Mouse (Mus musculus): ENCODE measurements around the gene 4931406C07Rik. TPM values are rescaled to one million over a fixed set of nuclear protein-coding genes. Genes with fewer than 3 reads are reported as not detected.

4931406C07Rik gene
- polyA plus RNA-seq, 1 experiment: 51.0 TPM

- Histone ChIP-seq H3K27ac (ENCODE audit: insufficient read depth, low read length) (no peak overlapping the region), H3K4me3 (ENCODE audit: insufficient read depth, low read length) (no peak overlapping the region), H3K4me1 (ENCODE audit: control insufficient read depth, insufficient read depth, low read length) (peaks cover 15% of the 10 kb centered on the region)
- no peak for TF ChIP-seq CTCF (IDR thresholded peaks at IDR 0.05; ENCODE audit: borderline replicate concordance, insufficient read depth, low read length)
- TF ChIP-seq POLR2A (IDR thresholded peaks at IDR 0.05; ENCODE audit: low read depth, low read length): no peak
Measured at GRCm38 (mm10) chr9:15240863-15241595, 65.2 kb downstream of the 4931406C07Rik start.

- TF ChIP-seq POLR2A (IDR thresholded peaks at IDR 0.05; ENCODE audit: low read depth, low read length) (no peak), CTCF (IDR thresholded peaks at IDR 0.05; ENCODE audit: borderline replicate concordance, insufficient read depth, low read length) (no peak)
- Histone ChIP-seq H3K27ac (ENCODE audit: insufficient read depth, low read length) (no peak overlapping the region), H3K4me3 (ENCODE audit: insufficient read depth, low read length) (no peak overlapping the region), H3K4me1 (ENCODE audit: control insufficient read depth, insufficient read depth, low read length) (peaks cover 15% of the 10 kb centered on the region)
Measured at GRCm38 (mm10) chr9:15240006-15240405, 66.2 kb downstream of the 4931406C07Rik start.

- Histone ChIP-seq H3K4me3 (ENCODE audit: insufficient read depth, low read length) (peak within 1 kb of the TSS; percentile 36), H3K27ac (ENCODE audit: insufficient read depth, low read length) (peak within 1 kb of the TSS; percentile 51), H3K4me1 (ENCODE audit: control insufficient read depth, insufficient read depth, low read length) (peaks cover 15% of the 10 kb centered on the region)
- TF ChIP-seq CTCF (IDR thresholded peaks at IDR 0.05; ENCODE audit: borderline replicate concordance, insufficient read depth, low read length) (peak; percentile 43; the same call in 1 of the 2 replicates), POLR2A (IDR thresholded peaks at IDR 0.05; ENCODE audit: low read depth, low read length) (0 out of 2 replicates have a peak, but pooled peaks have one; percentile 8)
Measured at GRCm38 (mm10) chr9:15239042-15239925, 67.0 kb downstream of the 4931406C07Rik start, which contains the start of gene Vstm5. TSS of gene Vstm5 (plus strand) at chr9:15239045.

- H3K4me3 ChIP-seq (ENCODE audit: insufficient read depth, low read length): peak overlapping the region; percentile 36
- no peak for TF ChIP-seq CTCF (IDR thresholded peaks at IDR 0.05; ENCODE audit: borderline replicate concordance, insufficient read depth, low read length)
- no peak for TF ChIP-seq POLR2A (IDR thresholded peaks at IDR 0.05; ENCODE audit: low read depth, low read length)
- no peak overlapping the region for H3K27ac ChIP-seq (ENCODE audit: insufficient read depth, low read length)
- H3K4me1 ChIP-seq (ENCODE audit: control insufficient read depth, insufficient read depth, low read length): peaks cover 15% of the 10 kb centered on the region
Measured at GRCm38 (mm10) chr9:15238297-15238990, 67.8 kb downstream of the 4931406C07Rik start.

GRCm38 (mm10) chr9:15237516-15238296 is 68.5 kb downstream of the 4931406C07Rik start:
- Histone ChIP-seq H3K4me1 (ENCODE audit: control insufficient read depth, insufficient read depth, low read length) (peaks cover 15% of the 10 kb centered on the region), H3K27ac (ENCODE audit: insufficient read depth, low read length) (peak overlapping the region; percentile 51)
- TF ChIP-seq CTCF (IDR thresholded peaks at IDR 0.05; ENCODE audit: borderline replicate concordance, insufficient read depth, low read length): no peak
- TF ChIP-seq POLR2A (IDR thresholded peaks at IDR 0.05; ENCODE audit: low read depth, low read length): peak; percentile 24; the same call in 1 of the 2 replicates

GRCm38 (mm10) chr9:15235986-15236385 is 70.3 kb downstream of the 4931406C07Rik start:
- Histone ChIP-seq H3K4me1 (ENCODE audit: control insufficient read depth, insufficient read depth, low read length) (peaks cover 15% of the 10 kb centered on the region), H3K27ac (ENCODE audit: insufficient read depth, low read length) (no peak overlapping the region), H3K4me3 (ENCODE audit: insufficient read depth, low read length) (no peak overlapping the region)
- TF ChIP-seq CTCF (IDR thresholded peaks at IDR 0.05; ENCODE audit: borderline replicate concordance, insufficient read depth, low read length) (no peak), POLR2A (IDR thresholded peaks at IDR 0.05; ENCODE audit: low read depth, low read length) (no peak)

More at GRCm38 (mm10) chr9:15237516-15238296, 68.5 kb downstream of the 4931406C07Rik start:
- no peak overlapping the region for H3K4me3 ChIP-seq (ENCODE audit: insufficient read depth, low read length)

- no peak for TF ChIP-seq CTCF (IDR thresholded peaks at IDR 0.05; ENCODE audit: borderline replicate concordance, insufficient read depth, low read length)
- TF ChIP-seq POLR2A (IDR thresholded peaks at IDR 0.05; ENCODE audit: low read depth, low read length): no peak
- Histone ChIP-seq H3K4me1 (ENCODE audit: control insufficient read depth, insufficient read depth, low read length) (peaks cover 12% of the 10 kb centered on the region), H3K4me3 (ENCODE audit: insufficient read depth, low read length) (no peak overlapping the region), H3K27ac (ENCODE audit: insufficient read depth, low read length) (no peak overlapping the region)
Measured at GRCm38 (mm10) chr9:15233604-15234003, 72.6 kb downstream of the 4931406C07Rik start.

Other genes with a start within 250 kb of the 4931406C07Rik start
- not detected in 2 replicates for gene Hephl1, start 194.3 kb downstream of the 4931406C07Rik start, polyA plus RNA-seq (2011; ENCODE audit: insufficient read length, low read depth, missing spikeins)
- gene Vstm5, start 67.4 kb downstream of the 4931406C07Rik start, polyA plus RNA-seq (2011; ENCODE audit: insufficient read length, low read depth, missing spikeins): 3.6 and 4.1 TPM in 2 replicates
- gene Med17, start 26.5 kb downstream of the 4931406C07Rik start, polyA plus RNA-seq (2011; ENCODE audit: insufficient read length, low read depth, missing spikeins): 45.7 and 49.6 TPM in 2 replicates
- 159 and 173 TPM in 2 replicates for gene Taf1d, start 234 bp downstream of the 4931406C07Rik start, polyA plus RNA-seq (2011; ENCODE audit: insufficient read length, low read depth, missing spikeins)
- gene Cep295, start 51.3 kb upstream of the 4931406C07Rik start, polyA plus RNA-seq (2011; ENCODE audit: insufficient read length, low read depth, missing spikeins): 25.6 and 27.7 TPM in 2 replicates
- 16.7 and 19.3 TPM in 2 replicates for gene Smco4, start 187.0 kb upstream of the 4931406C07Rik start, polyA plus RNA-seq (2011; ENCODE audit: insufficient read length, low read depth, missing spikeins)

Measured in embryonic fibroblast, embryonic 13.5 days (primary cell).